Mouse (Mus musculus): ENCODE measurements around the gene Mael. TPM values are rescaled to one million over a fixed set of nuclear protein-coding genes. Genes with fewer than 3 reads are reported as not detected.
A peak's percentile ranks its signal among the peaks of the same experiment; 100 is the strongest.

Gene Mael
- polyA plus RNA-seq, 1 experiment from 2014 or later, result not detected

- H3K27ac ChIP-seq, result no peak overlapping the region
- H3K9me3 ChIP-seq, result no peaks in the 10 kb centered on the region
- 0 out of 2 replicates have a peak overlapping the region, but pooled peaks have one; percentile 29 for H3K9ac ChIP-seq
- peak overlapping the region; percentile 50 for H3K4me2 ChIP-seq
- WGBS, result 17% methylated on average over 24 of the region's 24 CpGs
- peak; percentile 59 for ATAC-seq (ENCODE audit: low FRiP score)
- no peaks in the 10 kb centered on the region for H3K36me3 ChIP-seq (replicated peaks)
- peaks cover 25% of the 10 kb centered on the region for H3K27me3 ChIP-seq
- peaks cover 11% of the 10 kb centered on the region for H3K4me1 ChIP-seq
- no peak overlapping the region for H3K4me3 ChIP-seq (replicated peaks)
Observed at GRCm38 (mm10) chr1:166160569-166161445, 77.7 kb downstream of the Mael start.

DNA sequence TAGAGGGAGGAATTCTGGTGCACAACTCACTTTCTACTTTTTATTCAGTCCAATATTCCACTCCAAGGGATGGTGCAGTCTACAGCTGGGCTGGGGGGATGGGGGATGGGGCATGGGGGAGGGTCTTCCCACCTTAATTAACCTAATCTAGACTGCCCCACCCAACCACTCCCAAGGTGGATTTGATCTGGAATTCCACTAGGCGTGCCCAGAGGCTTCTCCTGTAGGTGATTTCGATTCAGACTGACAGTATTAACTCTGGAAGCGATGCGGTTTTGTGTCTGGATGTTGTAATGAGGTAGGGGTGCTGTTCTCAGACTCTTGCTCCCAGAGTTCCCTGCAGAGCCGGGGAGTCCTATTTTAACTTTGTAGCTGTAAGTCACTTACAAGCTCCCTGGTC lies 78.4 kb downstream of the Mael start:
- 52% methylated on average over 5 of the region's 5 CpGs for WGBS
- ATAC-seq (ENCODE audit: low FRiP score), result no peak

GRCm38 (mm10) chr1:166158664-166159063 lies 79.9 kb downstream of the Mael start:
- Histone ChIP-seq H3K36me3 (replicated peaks) (no peaks in the 10 kb centered on the region), H3K27me3 (peaks cover 43% of the 10 kb centered on the region), H3K4me2 (no peak overlapping the region), H3K27ac (no peak overlapping the region), H3K4me3 (replicated peaks) (no peak overlapping the region), H3K4me1 (peaks cover 5% of the 10 kb centered on the region), H3K9ac (no peak overlapping the region), H3K9me3 (no peaks in the 10 kb centered on the region)
- 65% methylated on average over 9 of the region's 9 CpGs for WGBS
- ATAC-seq (ENCODE audit: low FRiP score), result no peak

More for the DNA sequence above, 78.4 kb downstream of the Mael start:
- Histone ChIP-seq H3K4me2 (peak overlapping the region; percentile 50), H3K9me3 (no peaks in the 10 kb centered on the region), H3K27me3 (peaks cover 32% of the 10 kb centered on the region), H3K4me1 (peaks cover 11% of the 10 kb centered on the region), H3K27ac (no peak overlapping the region), H3K36me3 (replicated peaks) (no peaks in the 10 kb centered on the region), H3K9ac (peak overlapping the region; percentile 17; the same call in 1 of the 2 replicates), H3K4me3 (replicated peaks) (no peak overlapping the region)

- Histone ChIP-seq H3K4me1 (peaks cover 10% of the 10 kb centered on the region), H3K4me2 (no peak overlapping the region), H3K4me3 (replicated peaks) (no peak overlapping the region), H3K9ac (no peak overlapping the region), H3K27ac (no peak overlapping the region), H3K36me3 (replicated peaks) (no peaks in the 10 kb centered on the region), H3K27me3 (peaks cover 43% of the 10 kb centered on the region), H3K9me3 (no peaks in the 10 kb centered on the region)
- 87% methylated on average over 12 of the region's 12 CpGs for WGBS
- no peak for ATAC-seq (ENCODE audit: low FRiP score)
Observed at GRCm38 (mm10) chr1:166157712-166158111, 80.8 kb downstream of the Mael start.

- no peaks in the 10 kb centered on the region for H3K9me3 ChIP-seq
- H3K27me3 ChIP-seq, result peaks cover 43% of the 10 kb centered on the region
- no peak overlapping the region for H3K27ac ChIP-seq
- no peaks in the 10 kb centered on the region for H3K36me3 ChIP-seq (replicated peaks)
- peaks cover 8% of the 10 kb centered on the region for H3K4me1 ChIP-seq
- ATAC-seq (ENCODE audit: low FRiP score), result no peak
- H3K4me2 ChIP-seq, result no peak overlapping the region
- WGBS, result 65% methylated on average over 10 of the region's 10 CpGs
- H3K9ac ChIP-seq, result no peak overlapping the region
- no peak overlapping the region for H3K4me3 ChIP-seq (replicated peaks)
Observed at GRCm38 (mm10) chr1:166155113-166155494, 83.4 kb downstream of the Mael start.

GRCm38 (mm10) chr1:166154162-166155112 lies 84.1 kb downstream of the Mael start:
- H3K4me2 ChIP-seq, result peak overlapping the region; percentile 32
- H3K36me3 ChIP-seq (replicated peaks), result no peaks in the 10 kb centered on the region
- H3K27me3 ChIP-seq, result peaks cover 36% of the 10 kb centered on the region
- 26% methylated on average over 29 of the region's 29 CpGs for WGBS
- peak overlapping the region; percentile 18; the same call in 1 of the 2 replicates for H3K4me3 ChIP-seq (replicated peaks)
- H3K9ac ChIP-seq, result no peak overlapping the region
- peaks cover 8% of the 10 kb centered on the region for H3K4me1 ChIP-seq
- H3K9me3 ChIP-seq, result no peaks in the 10 kb centered on the region
- no peak overlapping the region for H3K27ac ChIP-seq
- peak; percentile 24 for ATAC-seq (ENCODE audit: low FRiP score)

GRCm38 (mm10) chr1:166153351-166154120 lies 85.0 kb downstream of the Mael start:
- no peak overlapping the region for H3K9ac ChIP-seq
- no peak overlapping the region for H3K4me3 ChIP-seq (replicated peaks)
- peak overlapping the region; percentile 22; the same call in 1 of the 2 replicates for H3K4me2 ChIP-seq
- H3K9me3 ChIP-seq, result no peaks in the 10 kb centered on the region
- 11% methylated on average over 18 of the region's 18 CpGs for WGBS
- peaks cover 30% of the 10 kb centered on the region for H3K27me3 ChIP-seq
- H3K4me1 ChIP-seq, result peaks cover 8% of the 10 kb centered on the region
- no peaks in the 10 kb centered on the region for H3K36me3 ChIP-seq (replicated peaks)
- ATAC-seq (ENCODE audit: low FRiP score), result peak; percentile 59; the same call in 1 of the 2 replicates
- no peak overlapping the region for H3K27ac ChIP-seq

- no peak overlapping the region for H3K4me3 ChIP-seq (replicated peaks)
- H3K36me3 ChIP-seq (replicated peaks), result no peaks in the 10 kb centered on the region
- no peak for ATAC-seq (ENCODE audit: low FRiP score)
- WGBS, result 91% methylated on average over 10 of the region's 10 CpGs
- H3K4me2 ChIP-seq, result no peak overlapping the region
- peaks cover 23% of the 10 kb centered on the region for H3K27me3 ChIP-seq
- no peaks in the 10 kb centered on the region for H3K9me3 ChIP-seq
- H3K9ac ChIP-seq, result no peak overlapping the region
- peaks cover 8% of the 10 kb centered on the region for H3K4me1 ChIP-seq
- no peak overlapping the region for H3K27ac ChIP-seq
Observed at GRCm38 (mm10) chr1:166152034-166152433, 86.5 kb downstream of the Mael start.

DNA sequence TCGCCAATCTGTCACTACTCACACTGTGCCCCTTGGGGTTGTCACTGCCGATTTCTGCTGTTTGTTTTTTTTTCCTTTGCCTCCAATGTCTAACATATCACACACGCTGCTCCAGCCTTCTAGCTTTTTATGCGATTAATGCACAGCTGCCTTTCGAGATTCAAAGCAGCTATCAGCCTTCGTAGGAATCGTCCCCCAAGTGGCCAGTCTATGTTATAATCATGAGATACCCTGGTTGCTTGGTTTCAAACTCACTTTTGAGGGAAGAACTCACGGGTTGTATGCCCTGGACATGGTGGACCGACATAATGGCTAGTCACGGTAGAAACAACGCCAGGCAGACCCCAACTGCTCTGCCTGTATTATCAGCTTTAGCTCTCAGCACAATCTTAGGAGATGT lies 87.2 kb downstream of the Mael start:
- ATAC-seq (ENCODE audit: low FRiP score), result no peak
- no peak overlapping the region for H3K4me3 ChIP-seq (replicated peaks)
- H3K4me1 ChIP-seq, result peaks cover 8% of the 10 kb centered on the region
- peaks cover 24% of the 10 kb centered on the region for H3K27me3 ChIP-seq
- no peak overlapping the region for H3K27ac ChIP-seq
- WGBS, result 65% methylated on average over 11 of the region's 11 CpGs
- no peaks in the 10 kb centered on the region for H3K9me3 ChIP-seq
- H3K36me3 ChIP-seq (replicated peaks), result no peaks in the 10 kb centered on the region
- H3K9ac ChIP-seq, result no peak overlapping the region
- H3K4me2 ChIP-seq, result no peak overlapping the region
